Mouse (Mus musculus): ENCODE measurements around the gene Gm28635.

Gm28635 gene

GRCm38 (mm10) chr2:84677968-84678880 is at the start of gene Gm28635, which contains the start of gene Med19:
Gene Gm28635, minus strand, starts transcription at chr2:84678041.
Gene Med19, plus strand, starts transcription at chr2:84678402.
- in situ Hi-C loops (cut with MboI; ENCODE audit: low pct_unique_long_range_greater_than_20kb in 1 of 2, low sequenced_read_pairs in 2 of 2, unreplicated experiment in 1 of 2), result no loop called here

GRCm38 (mm10) chr2:84727172-84727858 is 49.5 kb upstream of the Gm28635 start, which contains the start of gene Clp1:
Gene Clp1, minus strand, starts transcription at chr2:84727350.
- in situ Hi-C loops (cut with MboI; ENCODE audit: low pct_unique_long_range_greater_than_20kb in 1 of 2, low sequenced_read_pairs in 2 of 2, unreplicated experiment in 1 of 2), result no loop called here

- in situ Hi-C loops (cut with MboI; ENCODE audit: low pct_unique_long_range_greater_than_20kb in 1 of 2, low sequenced_read_pairs in 2 of 2, unreplicated experiment in 1 of 2), result no loop called here
These were observed 48.9 kb upstream of the Gm28635 start for GRCm38 (mm10) chr2:84726716-84727115.

- in situ Hi-C loops (cut with MboI; ENCODE audit: low pct_unique_long_range_greater_than_20kb in 1 of 2, low sequenced_read_pairs in 2 of 2, unreplicated experiment in 1 of 2), result no loop called here
These were observed 47.9 kb upstream of the Gm28635 start for GRCm38 (mm10) chr2:84725770-84726169.

- in situ Hi-C loops (cut with MboI; ENCODE audit: low pct_unique_long_range_greater_than_20kb in 1 of 2, low sequenced_read_pairs in 2 of 2, unreplicated experiment in 1 of 2), result no loop called here
These were observed 46.0 kb upstream of the Gm28635 start for GRCm38 (mm10) chr2:84723856-84724255.

DNA sequence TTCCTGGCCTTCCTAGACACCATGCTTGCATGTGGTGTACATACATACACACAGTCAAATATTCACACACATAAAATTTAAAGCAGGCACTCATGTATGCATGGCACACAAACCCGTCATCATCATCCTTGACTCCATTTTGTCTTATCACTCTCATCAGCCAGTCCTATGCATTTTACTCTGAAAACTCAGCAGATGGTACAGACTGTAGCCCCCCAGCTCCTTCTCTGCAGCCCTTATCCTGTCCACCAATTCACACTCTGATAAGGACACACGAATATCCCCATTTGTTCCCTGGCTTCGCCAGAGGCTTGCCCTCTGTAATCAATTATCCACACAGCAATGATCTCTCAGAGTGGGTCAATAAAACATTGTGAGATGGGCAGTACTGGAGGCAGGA is 43.3 kb upstream of the Gm28635 start:
- in situ Hi-C loops (cut with MboI; ENCODE audit: low pct_unique_long_range_greater_than_20kb in 1 of 2, low sequenced_read_pairs in 2 of 2, unreplicated experiment in 1 of 2), result no loop called here

GRCm38 (mm10) chr2:84720718-84721117 is 42.9 kb upstream of the Gm28635 start:
- in situ Hi-C loops (cut with MboI; ENCODE audit: low pct_unique_long_range_greater_than_20kb in 1 of 2, low sequenced_read_pairs in 2 of 2, unreplicated experiment in 1 of 2), result no loop called here

DNA sequence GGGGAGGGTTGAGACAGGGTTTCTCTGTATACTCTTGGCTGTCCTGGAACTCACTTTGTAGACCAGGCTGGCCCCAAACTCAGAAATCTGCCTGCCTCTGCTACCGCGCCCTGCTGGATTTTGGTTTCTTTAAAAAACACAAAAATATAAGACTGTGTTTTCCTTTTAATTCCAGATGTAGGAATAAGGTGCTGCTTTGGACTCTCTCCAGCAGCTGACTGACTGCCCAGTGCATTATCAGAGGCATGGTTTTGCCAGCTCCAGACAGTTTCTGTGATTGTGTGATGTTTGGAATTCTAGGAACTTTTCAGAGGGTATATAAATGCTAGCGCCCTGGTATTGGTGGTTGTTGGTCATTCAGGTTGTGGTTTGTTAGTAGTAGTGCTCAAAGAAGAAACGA is 39.5 kb upstream of the Gm28635 start:
- in situ Hi-C loops (cut with MboI; ENCODE audit: low pct_unique_long_range_greater_than_20kb in 1 of 2, low sequenced_read_pairs in 2 of 2, unreplicated experiment in 1 of 2), result no loop called here

GRCm38 (mm10) chr2:84716423-84717355 is 38.8 kb upstream of the Gm28635 start:
- in situ Hi-C loops (cut with MboI; ENCODE audit: low pct_unique_long_range_greater_than_20kb in 1 of 2, low sequenced_read_pairs in 2 of 2, unreplicated experiment in 1 of 2), result no loop called here

- in situ Hi-C loops (cut with MboI; ENCODE audit: low pct_unique_long_range_greater_than_20kb in 1 of 2, low sequenced_read_pairs in 2 of 2, unreplicated experiment in 1 of 2), result no loop called here
These were observed 37.9 kb upstream of the Gm28635 start for GRCm38 (mm10) chr2:84715562-84716361.

- in situ Hi-C loops (cut with MboI; ENCODE audit: low pct_unique_long_range_greater_than_20kb in 1 of 2, low sequenced_read_pairs in 2 of 2, unreplicated experiment in 1 of 2), result no loop called here
These were observed 37.1 kb upstream of the Gm28635 start, which contains the start of gene Zdhhc5 for GRCm38 (mm10) chr2:84714811-84715561. Gene Zdhhc5, minus strand, starts transcription at chr2:84715180.

GRCm38 (mm10) chr2:84714422-84714810 is 36.6 kb upstream of the Gm28635 start:
- in situ Hi-C loops (cut with MboI; ENCODE audit: low pct_unique_long_range_greater_than_20kb in 1 of 2, low sequenced_read_pairs in 2 of 2, unreplicated experiment in 1 of 2), result no loop called here

GRCm38 (mm10) chr2:84711898-84712297 is 34.1 kb upstream of the Gm28635 start:
- in situ Hi-C loops (cut with MboI; ENCODE audit: low pct_unique_long_range_greater_than_20kb in 1 of 2, low sequenced_read_pairs in 2 of 2, unreplicated experiment in 1 of 2), result no loop called here

- in situ Hi-C loops (cut with MboI; ENCODE audit: low pct_unique_long_range_greater_than_20kb in 1 of 2, low sequenced_read_pairs in 2 of 2, unreplicated experiment in 1 of 2), result no loop called here
These were observed 29.7 kb upstream of the Gm28635 start for GRCm38 (mm10) chr2:84707523-84707922.

GRCm38 (mm10) chr2:84705295-84705694 is 27.5 kb upstream of the Gm28635 start:
- in situ Hi-C loops (cut with MboI; ENCODE audit: low pct_unique_long_range_greater_than_20kb in 1 of 2, low sequenced_read_pairs in 2 of 2, unreplicated experiment in 1 of 2), result no loop called here

- in situ Hi-C loops (cut with MboI; ENCODE audit: low pct_unique_long_range_greater_than_20kb in 1 of 2, low sequenced_read_pairs in 2 of 2, unreplicated experiment in 1 of 2), result no loop called here
These were observed 26.5 kb upstream of the Gm28635 start for GRCm38 (mm10) chr2:84704329-84704728.

- in situ Hi-C loops (cut with MboI; ENCODE audit: low pct_unique_long_range_greater_than_20kb in 1 of 2, low sequenced_read_pairs in 2 of 2, unreplicated experiment in 1 of 2), result no loop called here
These were observed 25.7 kb upstream of the Gm28635 start for GRCm38 (mm10) chr2:84703497-84703896.
